Mouse (Mus musculus) gastrocnemius, postnatal 10 days (tissue): ENCODE results near the gene Man1a. TPM values are rescaled to one million over a fixed set of nuclear protein-coding genes. Genes with fewer than 3 reads are reported as not detected.

Experiments
- DNase-seq: peaks from one replicate; pipeline ENCODE4 v3.0.0; 2021; ENCODE audit warnings: mixed read lengths
- total RNA-seq, 2 experiments: library from RNA; stranded (reverse); gene quantifications; 2 replicates each; pipeline ENCODE4 v1.2.3; 2021

Man1a gene
- total RNA-seq, 2 experiments from 2014 or later = 19.6 to 21.7 TPM

DNA sequence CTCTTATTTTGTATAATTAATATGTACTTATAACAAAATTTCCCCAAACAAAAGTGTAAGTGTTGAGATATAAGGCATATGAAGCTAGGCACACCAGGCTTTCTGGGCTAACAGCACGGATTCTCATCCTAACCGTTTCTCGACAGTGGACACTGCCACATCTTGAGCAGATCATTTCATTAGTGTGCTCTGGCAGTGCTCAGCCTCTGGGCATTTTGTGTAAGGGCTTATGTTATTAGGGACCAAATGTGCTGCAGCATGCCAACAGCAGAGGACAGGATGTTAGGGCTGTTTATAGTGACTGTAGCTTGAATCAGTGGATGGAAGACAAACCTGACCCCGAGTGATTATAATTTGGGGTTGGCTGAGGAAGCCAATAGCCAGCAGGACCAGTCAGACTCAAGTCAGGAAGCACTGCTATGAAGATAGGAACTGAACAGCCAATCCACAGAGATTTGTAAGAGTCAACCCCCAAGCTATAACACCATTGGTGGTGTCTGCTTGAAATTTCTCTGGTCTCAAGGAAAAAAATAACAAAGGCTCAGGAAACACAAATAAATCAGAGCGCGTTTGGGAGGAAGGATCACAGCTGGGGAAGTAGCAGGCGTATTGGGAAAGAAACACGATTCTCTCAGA is 161.3 kb downstream of the Man1a start:
- no peak for DNase-seq

GRCm38 (mm10) chr10:53913546-53914312 is 162.7 kb downstream of the Man1a start:
- DNase-seq = no peak

- no peak for DNase-seq
Measured at GRCm38 (mm10) chr10:53889512-53889911, 186.9 kb downstream of the Man1a start.

DNA sequence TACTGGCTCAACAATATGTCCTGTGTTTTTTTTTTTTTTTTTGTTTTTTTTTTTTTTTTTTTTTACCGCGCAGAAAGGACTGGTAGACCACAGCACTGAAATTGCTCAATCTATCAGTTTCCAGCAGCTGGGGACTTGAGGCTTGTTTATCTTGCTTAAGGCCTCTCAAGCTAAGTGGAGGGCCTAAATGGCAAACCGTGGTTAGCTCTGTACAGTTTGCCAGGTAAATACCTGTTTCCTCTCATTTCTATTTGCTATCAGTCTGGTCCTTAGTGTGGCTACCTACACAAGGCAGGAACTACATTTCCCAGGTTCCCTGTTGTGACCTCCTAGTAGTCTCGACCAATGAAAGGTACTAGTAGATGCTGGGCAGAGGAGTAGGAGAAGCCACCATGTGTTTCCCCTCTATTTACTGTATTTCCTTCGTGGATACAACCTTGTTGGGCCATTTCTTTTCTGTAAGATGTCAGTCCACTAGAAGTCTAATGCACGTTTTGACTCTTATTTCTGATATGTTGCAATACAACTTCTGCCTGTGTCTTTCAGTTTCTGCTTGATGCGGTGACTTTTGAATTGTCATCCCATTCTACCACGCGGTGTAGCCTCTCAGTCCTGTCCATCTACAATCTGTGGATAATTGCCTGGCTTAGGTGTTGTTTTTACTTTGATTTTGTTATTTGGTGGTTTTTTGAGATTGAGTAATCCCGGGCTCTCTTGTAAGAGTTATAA is 187.9 kb downstream of the Man1a start:
- no peak for DNase-seq

- no peak for DNase-seq
Measured at GRCm38 (mm10) chr10:53886475-53886874, 189.9 kb downstream of the Man1a start.

GRCm38 (mm10) chr10:53881310-53881709 is 195.1 kb downstream of the Man1a start:
- no peak for DNase-seq

DNA sequence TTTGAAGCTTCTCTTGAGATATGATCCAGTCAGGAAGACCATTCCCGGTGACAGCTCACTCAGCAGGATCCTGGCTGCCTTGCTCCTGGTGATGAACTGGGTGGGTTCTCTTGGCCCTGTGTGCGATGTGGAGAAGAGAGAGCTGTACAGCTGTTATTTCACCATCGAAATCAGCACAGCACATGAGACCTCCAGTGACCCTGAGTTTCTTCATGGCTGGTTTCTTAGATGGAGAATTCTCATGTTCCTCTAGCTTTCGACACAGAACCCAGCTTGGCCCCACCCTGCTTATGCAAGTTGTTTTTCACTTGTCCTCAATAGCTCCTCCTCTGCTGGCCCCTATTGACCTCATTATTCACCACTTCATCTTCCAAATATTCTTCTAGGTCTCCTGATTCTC is 200.5 kb downstream of the Man1a start:
- peak; percentile 14 for DNase-seq

DNA sequence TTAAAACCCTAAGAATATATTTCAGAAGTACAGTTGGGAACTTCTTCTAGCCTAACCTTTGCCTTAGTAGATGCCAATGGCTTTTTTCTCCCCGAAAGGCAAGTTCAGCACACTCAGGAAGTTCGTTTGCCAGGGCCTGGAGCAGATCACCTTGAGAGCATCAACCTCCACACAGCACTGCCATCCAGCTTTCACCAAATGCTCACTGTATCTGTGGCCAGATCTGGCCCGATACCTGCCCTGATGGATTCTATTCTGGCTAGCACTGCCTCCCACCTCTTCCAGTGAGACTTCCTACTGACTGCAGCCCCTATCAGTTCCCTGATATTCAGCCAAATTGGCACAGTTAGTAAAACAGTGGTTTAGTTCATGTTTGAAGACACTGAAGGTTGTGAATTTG is 202.2 kb downstream of the Man1a start:
- no peak for DNase-seq

DNA sequence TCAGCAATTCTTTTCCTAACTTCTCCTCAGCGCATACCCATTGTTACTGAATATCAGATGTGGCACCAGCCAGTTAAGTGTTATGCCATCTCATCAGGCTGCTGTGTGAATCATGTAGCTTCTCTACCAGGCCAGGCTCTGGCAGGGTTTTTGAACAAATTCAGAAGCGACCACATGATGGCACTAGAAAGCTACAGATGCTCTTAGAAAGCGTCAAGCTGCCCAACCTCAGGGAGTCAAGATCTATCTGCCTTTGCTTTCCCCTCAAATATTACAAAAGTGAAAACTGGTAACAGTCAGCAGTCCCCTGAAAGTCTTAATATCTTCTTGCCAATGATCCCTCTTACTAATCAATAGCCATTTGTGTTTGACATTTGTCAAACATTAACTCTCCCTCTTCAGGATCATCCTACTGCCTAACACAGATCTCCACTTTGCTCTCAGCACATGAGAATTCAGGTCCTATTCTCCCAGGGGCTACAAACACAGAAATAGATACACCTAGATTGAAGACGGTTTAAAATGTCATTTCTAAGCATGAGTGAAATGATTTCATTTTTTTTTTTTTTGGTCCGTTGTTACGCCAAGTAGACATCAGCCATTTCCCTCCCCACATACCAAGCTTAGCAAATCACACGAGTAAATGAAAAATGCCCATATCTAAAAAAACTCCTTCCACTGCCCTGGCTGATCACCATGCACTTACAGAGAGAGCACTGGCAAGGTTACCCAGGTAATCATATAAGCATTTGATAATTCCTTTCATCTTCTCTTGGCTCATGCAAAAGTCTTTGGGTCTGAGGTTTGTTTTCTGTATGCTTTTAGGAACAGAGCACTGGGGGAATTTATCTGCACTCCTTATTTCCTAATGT is 212.7 kb downstream of the Man1a start:
- DNase-seq = peak; percentile 30

- no peak for DNase-seq
Measured at GRCm38 (mm10) chr10:53859879-53860278, 216.5 kb downstream of the Man1a start.

GRCm38 (mm10) chr10:53859224-53859623 is 217.2 kb downstream of the Man1a start:
- no peak for DNase-seq
